Mouse (Mus musculus) neutrophil, adult 83 days (primary cell): ENCODE measurements around the gene Kif11. TPM values are rescaled to one million over a fixed set of nuclear protein-coding genes. Genes with fewer than 3 reads are reported as not detected.

ENCODE experiments used
- total RNA-seq, 2 experiments: library from RNA; stranded (reverse); gene quantifications; one replicate each; pipeline ENCODE4 v1.2.4; 2023

The Kif11 gene
- 10 to 100 TPM; 67.0 to 67.2 TPM for total RNA-seq

GRCm38 (mm10) chr19:37375755-37376615 lies at the start of gene Kif11:
Gene Kif11, plus strand, starts transcription at chr19:37376403.

DNA sequence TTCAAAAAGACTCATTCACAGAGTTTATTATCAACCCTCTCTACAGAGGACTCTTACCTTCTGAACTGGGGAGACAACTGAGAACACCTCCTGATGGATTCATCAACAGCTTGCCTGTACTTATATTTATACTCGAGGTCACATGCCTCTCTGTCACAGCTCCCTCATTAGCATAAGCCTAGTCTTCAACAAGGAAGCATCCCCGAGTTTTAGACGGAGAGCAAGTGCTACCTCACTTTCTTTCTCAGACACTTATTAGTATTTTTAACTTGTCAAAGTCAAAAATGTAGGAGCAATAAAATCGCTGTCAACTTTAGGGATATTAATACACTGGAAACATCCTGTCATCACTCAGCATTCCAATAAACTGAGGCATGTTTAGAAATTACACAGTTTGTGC lies 38.5 kb upstream of the Kif11 start, which contains the start of gene Ide:
Gene Ide, minus strand, starts transcription at position 101 of the 400 bp plus-strand sequence.

DNA sequence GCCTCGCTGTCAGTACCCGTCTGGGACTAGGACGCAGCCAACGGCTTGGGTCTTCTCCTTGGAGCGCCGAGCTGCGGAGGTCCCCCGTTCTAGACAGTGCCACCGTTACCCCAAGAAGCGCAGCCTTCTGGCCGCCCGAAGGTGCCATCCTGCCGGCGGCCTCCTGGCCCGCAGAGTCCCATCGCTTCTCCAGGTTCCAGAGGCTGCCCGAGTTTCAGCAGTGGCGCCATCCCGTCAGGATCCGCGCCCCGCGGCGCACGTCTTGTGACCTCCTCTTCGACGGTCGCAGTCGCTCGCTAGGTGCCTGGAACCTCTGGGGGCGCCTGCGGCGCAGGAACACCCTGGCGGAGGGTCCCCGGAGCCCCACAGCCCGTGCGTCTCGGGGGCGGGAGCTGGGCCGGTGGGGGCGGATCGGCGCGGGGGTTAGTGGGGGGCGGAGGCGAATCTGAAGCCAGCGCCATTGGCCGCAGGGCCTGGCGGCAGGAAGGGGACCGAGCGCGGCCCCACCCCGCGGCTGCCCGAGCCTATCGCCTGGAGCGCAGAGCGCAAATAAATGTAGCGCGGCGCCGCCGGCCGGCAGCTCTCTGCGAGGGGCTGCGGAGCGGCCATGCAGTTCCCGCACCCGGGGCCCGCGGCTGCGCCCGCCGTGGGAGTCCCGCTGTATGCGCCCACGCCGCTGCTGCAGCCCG lies 58.2 kb downstream of the Kif11 start, which contains the start of gene Hhex:
Gene Hhex, plus strand, starts transcription at position 548 of the 689 bp plus-strand sequence.

Other genes starting within 250 kb of the Kif11 start
- 10 to 100 TPM; 31.8 to 36.1 TPM for gene March5, start 168.9 kb upstream of the Kif11 start, total RNA-seq
- gene Cpeb3, start 167.8 kb upstream of the Kif11 start, total RNA-seq: 1 to 10 TPM; 1.7 to 2.1 TPM
- 10 to 100 TPM; 30.7 to 32.9 TPM for gene Ide, start 38.6 kb upstream of the Kif11 start, total RNA-seq
- 10 to 100 TPM; 56.3 to 60.9 TPM for gene Hhex, start 58.4 kb downstream of the Kif11 start, total RNA-seq
- gene Exoc6, start 174.0 kb downstream of the Kif11 start, total RNA-seq: 10 to 100 TPM; 58.8 to 64.0 TPM